Mouse (Mus musculus): Measurements from ENCODE around the gene Erbb4. TPM values are rescaled to one million over a fixed set of nuclear protein-coding genes. Genes with fewer than 3 reads are reported as not detected.

Gene Erbb4
- polyA plus RNA-seq, 1 experiment, result 0.28 TPM

DNA sequence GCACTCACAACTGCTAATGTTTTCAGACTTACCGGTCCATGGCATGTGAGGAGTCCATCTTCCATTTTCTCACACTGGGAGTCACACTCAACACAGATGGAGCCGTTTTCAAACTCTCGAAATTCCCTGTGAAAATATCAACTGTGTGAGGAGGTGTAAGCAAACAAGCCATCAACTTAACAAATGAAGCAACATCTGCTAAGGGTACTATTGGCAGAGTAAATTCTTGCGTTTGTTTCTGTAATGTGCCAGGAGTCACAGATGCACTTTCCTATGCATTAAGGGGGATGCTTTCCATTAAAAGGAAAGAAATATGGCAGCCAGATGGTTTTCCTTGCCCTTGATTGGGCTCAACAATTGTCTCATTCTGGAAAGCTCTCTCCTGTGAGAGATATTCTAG is 802.0 kb downstream of the Erbb4 start:
- no peaks in the 10 kb centered on the region for H3K4me1 ChIP-seq (ENCODE audit: control insufficient read depth, insufficient read depth, low read length)

GRCm38 (mm10) chr1:68284443-68284842 is 823.4 kb downstream of the Erbb4 start:
- no peak overlapping the region for H3K4me3 ChIP-seq (ENCODE audit: control insufficient read depth, low read depth, low read length)
- no peaks in the 10 kb centered on the region for H3K4me1 ChIP-seq (ENCODE audit: control insufficient read depth, insufficient read depth, low read length)
- H3K27me3 ChIP-seq (ENCODE audit: control insufficient read depth, insufficient read depth, low read length), result no peaks in the 10 kb centered on the region
- H3K27ac ChIP-seq (ENCODE audit: control insufficient read depth, insufficient read depth, low read depth, low read length), result no peak overlapping the region
- H3K36me3 ChIP-seq (ENCODE audit: control insufficient read depth, insufficient read depth, low read length), result no peaks in the 10 kb centered on the region
- TF ChIP-seq POLR2A (IDR thresholded peaks at IDR 0.05; ENCODE audit: control insufficient read depth, low read depth, low read length) (no peak), CTCF (IDR thresholded peaks at IDR 0.05; ENCODE audit: control insufficient read depth, insufficient read depth, insufficient replicate concordance, low read depth, low read length) (no peak)

More for the DNA sequence above, 802.0 kb downstream of the Erbb4 start:
- H3K27ac ChIP-seq (ENCODE audit: control insufficient read depth, insufficient read depth, low read depth, low read length), result no peak overlapping the region
- no peaks in the 10 kb centered on the region for H3K36me3 ChIP-seq (ENCODE audit: control insufficient read depth, insufficient read depth, low read length)
- no peaks in the 10 kb centered on the region for H3K27me3 ChIP-seq (ENCODE audit: control insufficient read depth, insufficient read depth, low read length)
- no peak overlapping the region for H3K4me3 ChIP-seq (ENCODE audit: control insufficient read depth, low read depth, low read length)
- TF ChIP-seq POLR2A (IDR thresholded peaks at IDR 0.05; ENCODE audit: control insufficient read depth, low read depth, low read length), result no peak
- TF ChIP-seq CTCF (IDR thresholded peaks at IDR 0.05; ENCODE audit: control insufficient read depth, insufficient read depth, insufficient replicate concordance, low read depth, low read length), result no peak

GRCm38 (mm10) chr1:68275819-68276218 is 832.0 kb downstream of the Erbb4 start:
- no peak for TF ChIP-seq CTCF (IDR thresholded peaks at IDR 0.05; ENCODE audit: control insufficient read depth, insufficient read depth, insufficient replicate concordance, low read depth, low read length)
- no peak for TF ChIP-seq POLR2A (IDR thresholded peaks at IDR 0.05; ENCODE audit: control insufficient read depth, low read depth, low read length)
- Histone ChIP-seq H3K27me3 (ENCODE audit: control insufficient read depth, insufficient read depth, low read length) (no peaks in the 10 kb centered on the region), H3K4me3 (ENCODE audit: control insufficient read depth, low read depth, low read length) (no peak overlapping the region), H3K4me1 (ENCODE audit: control insufficient read depth, insufficient read depth, low read length) (no peaks in the 10 kb centered on the region), H3K36me3 (ENCODE audit: control insufficient read depth, insufficient read depth, low read length) (no peaks in the 10 kb centered on the region), H3K27ac (ENCODE audit: control insufficient read depth, insufficient read depth, low read depth, low read length) (no peak overlapping the region)

- no peak for TF ChIP-seq CTCF (IDR thresholded peaks at IDR 0.05; ENCODE audit: control insufficient read depth, insufficient read depth, insufficient replicate concordance, low read depth, low read length)
- no peak for TF ChIP-seq POLR2A (IDR thresholded peaks at IDR 0.05; ENCODE audit: control insufficient read depth, low read depth, low read length)
- Histone ChIP-seq H3K36me3 (ENCODE audit: control insufficient read depth, insufficient read depth, low read length) (no peaks in the 10 kb centered on the region), H3K27me3 (ENCODE audit: control insufficient read depth, insufficient read depth, low read length) (no peaks in the 10 kb centered on the region), H3K4me1 (ENCODE audit: control insufficient read depth, insufficient read depth, low read length) (no peaks in the 10 kb centered on the region), H3K27ac (ENCODE audit: control insufficient read depth, insufficient read depth, low read depth, low read length) (no peak overlapping the region), H3K4me3 (ENCODE audit: control insufficient read depth, low read depth, low read length) (no peak overlapping the region)
Observed at GRCm38 (mm10) chr1:68178580-68178979, 929.3 kb downstream of the Erbb4 start.

DNA sequence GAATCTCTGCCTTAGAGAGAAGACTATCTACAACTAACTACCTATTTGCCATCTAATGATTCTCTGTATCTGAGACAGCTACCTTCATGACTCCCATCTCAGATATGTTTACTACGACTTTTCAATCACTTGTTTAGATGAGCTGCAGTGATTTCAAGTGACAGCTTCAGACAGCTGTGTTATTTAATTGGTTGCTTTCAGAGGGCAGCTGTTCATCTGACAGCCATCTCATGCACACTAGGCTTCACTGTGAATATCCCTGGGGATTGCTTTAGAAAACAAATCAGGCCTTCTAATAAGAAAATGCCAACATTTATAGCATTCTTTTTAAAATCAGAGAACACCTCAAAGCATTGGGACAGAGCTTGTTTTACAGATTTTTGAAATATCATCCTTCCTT is 952.6 kb downstream of the Erbb4 start:
- Histone ChIP-seq H3K4me1 (ENCODE audit: control insufficient read depth, insufficient read depth, low read length) (no peaks in the 10 kb centered on the region), H3K27me3 (ENCODE audit: control insufficient read depth, insufficient read depth, low read length) (no peaks in the 10 kb centered on the region), H3K27ac (ENCODE audit: control insufficient read depth, insufficient read depth, low read depth, low read length) (no peak overlapping the region), H3K4me3 (ENCODE audit: control insufficient read depth, low read depth, low read length) (no peak overlapping the region), H3K36me3 (ENCODE audit: control insufficient read depth, insufficient read depth, low read length) (no peaks in the 10 kb centered on the region)
- TF ChIP-seq CTCF (IDR thresholded peaks at IDR 0.05; ENCODE audit: control insufficient read depth, insufficient read depth, insufficient replicate concordance, low read depth, low read length) (no peak), POLR2A (IDR thresholded peaks at IDR 0.05; ENCODE audit: control insufficient read depth, low read depth, low read length) (no peak)

GRCm38 (mm10) chr1:68150572-68150971 is 957.3 kb downstream of the Erbb4 start:
- Histone ChIP-seq H3K27me3 (ENCODE audit: control insufficient read depth, insufficient read depth, low read length) (no peaks in the 10 kb centered on the region), H3K4me3 (ENCODE audit: control insufficient read depth, low read depth, low read length) (no peak overlapping the region), H3K36me3 (ENCODE audit: control insufficient read depth, insufficient read depth, low read length) (no peaks in the 10 kb centered on the region), H3K4me1 (ENCODE audit: control insufficient read depth, insufficient read depth, low read length) (no peaks in the 10 kb centered on the region), H3K27ac (ENCODE audit: control insufficient read depth, insufficient read depth, low read depth, low read length) (no peak overlapping the region)
- TF ChIP-seq CTCF (IDR thresholded peaks at IDR 0.05; ENCODE audit: control insufficient read depth, insufficient read depth, insufficient replicate concordance, low read depth, low read length), result no peak
- TF ChIP-seq POLR2A (IDR thresholded peaks at IDR 0.05; ENCODE audit: control insufficient read depth, low read depth, low read length), result no peak

DNA sequence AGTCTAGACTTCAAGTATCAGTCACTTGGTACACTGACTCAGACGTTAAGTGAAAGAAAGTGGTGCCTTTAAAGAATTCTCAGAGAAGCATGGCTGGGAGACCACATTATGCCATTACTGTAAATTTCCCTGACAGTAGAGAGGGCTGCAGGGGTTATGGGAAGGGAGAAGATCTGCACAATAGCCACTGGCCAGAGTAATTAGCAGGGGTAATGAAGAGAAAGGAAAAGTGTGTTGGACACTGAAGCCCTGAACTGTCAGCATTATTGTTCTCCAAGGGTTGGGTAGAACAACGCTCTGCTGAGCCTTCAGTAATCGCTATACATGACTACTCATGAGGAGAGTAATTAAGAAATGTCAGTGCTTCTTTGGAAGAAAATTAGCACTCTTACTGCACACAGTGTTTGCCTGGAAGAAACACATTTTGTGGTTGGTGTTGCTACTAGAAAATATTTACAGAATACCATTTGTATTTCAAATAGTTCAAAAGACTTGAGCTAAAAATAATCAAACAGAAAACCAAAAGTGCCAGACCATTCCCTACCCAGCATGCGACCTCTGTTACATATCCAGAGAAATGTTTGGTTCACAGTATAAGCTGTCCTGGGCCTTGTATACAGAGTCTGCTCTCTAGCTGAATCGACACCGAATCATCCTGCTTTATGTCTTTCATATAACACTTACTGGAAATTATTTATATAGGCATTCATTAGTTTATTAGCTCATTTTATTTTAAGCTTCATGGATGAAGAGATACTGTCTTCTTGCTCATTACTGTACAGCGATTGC is 965.1 kb downstream of the Erbb4 start:
- TF ChIP-seq CTCF (IDR thresholded peaks at IDR 0.05; ENCODE audit: control insufficient read depth, insufficient read depth, insufficient replicate concordance, low read depth, low read length) (no peak), POLR2A (IDR thresholded peaks at IDR 0.05; ENCODE audit: control insufficient read depth, low read depth, low read length) (no peak)
- no peaks in the 10 kb centered on the region for H3K4me1 ChIP-seq (ENCODE audit: control insufficient read depth, insufficient read depth, low read length)
- H3K36me3 ChIP-seq (ENCODE audit: control insufficient read depth, insufficient read depth, low read length), result no peaks in the 10 kb centered on the region
- H3K27me3 ChIP-seq (ENCODE audit: control insufficient read depth, insufficient read depth, low read length), result no peaks in the 10 kb centered on the region
- no peak overlapping the region for H3K27ac ChIP-seq (ENCODE audit: control insufficient read depth, insufficient read depth, low read depth, low read length)
- no peak overlapping the region for H3K4me3 ChIP-seq (ENCODE audit: control insufficient read depth, low read depth, low read length)
